Mouse (Mus musculus) ES-Bruce4 (cell line): Measurements from ENCODE around the gene Kifc3. TPM values are rescaled to one million over a fixed set of nuclear protein-coding genes. Genes with fewer than 3 reads are reported as not detected.

Experiments
- H3K27ac ChIP-seq: 2 replicates; pipeline ENCODE4 v1.5.1; 2012; ENCODE audit warnings: low read length, inconsistent platforms; ENCODE audit not compliant: insufficient read depth
- H3K27me3 ChIP-seq: 2 replicates; pipeline ENCODE4 v1.6.1; 2012; ENCODE audit warnings: mild to moderate bottlenecking, low read length, inconsistent platforms; ENCODE audit not compliant: control insufficient read depth, poor library complexity, insufficient read depth, severe bottlenecking
- H3K36me3 ChIP-seq: 2 replicates; pipeline ENCODE4 v1.6.1; 2012; ENCODE audit warnings: inconsistent platforms, mild to moderate bottlenecking, low read length, moderate library complexity; ENCODE audit not compliant: control insufficient read depth, poor library complexity, insufficient read depth, severe bottlenecking
- H3K4me1 ChIP-seq: one replicate; pipeline ENCODE4 v1.8.1; 2011; ENCODE audit warnings: low read length; ENCODE audit not compliant: control insufficient read depth, insufficient read depth
- H3K4me3 ChIP-seq: 2 replicates; pipeline ENCODE4 v1.5.1; 2011; ENCODE audit warnings: low read depth, mild to moderate bottlenecking, low read length
- H3K9ac ChIP-seq: 2 replicates; pipeline ENCODE4 v1.6.1; 2012; ENCODE audit warnings: low read depth, mild to moderate bottlenecking, inconsistent platforms; ENCODE audit not compliant: poor library complexity, severe bottlenecking
- H3K9me3 ChIP-seq: replicated peaks from 2 replicates; pipeline ENCODE4 v1.6.1; 2012; ENCODE audit warnings: mild to moderate bottlenecking, low read length, inconsistent platforms; ENCODE audit not compliant: control insufficient read depth, poor library complexity, insufficient read depth, severe bottlenecking
- CTCF ChIP-seq: IDR thresholded peaks from one replicate; pipeline ENCODE4 v1.8.1; 2011; ENCODE audit warnings: low read depth, low read length
- EP300 ChIP-seq: IDR thresholded peaks from 2 replicates; pipeline ENCODE4 v1.6.1; 2011; ENCODE audit warnings: low read depth, low read length; ENCODE audit not compliant: insufficient read depth
- POLR2A ChIP-seq: IDR thresholded peaks from one replicate; pipeline ENCODE4 v1.8.1; 2011; ENCODE audit warnings: low read length; ENCODE audit not compliant: insufficient read depth
- polyA plus RNA-seq: library from polyadenylated mRNA; stranded (reverse); fragments of >200 nt; gene quantifications from 2 replicates; pipeline ENCODE4 v1.2.4, GENCODE M21; 2011; ENCODE audit warnings: low read depth; ENCODE audit not compliant: missing spikeins, insufficient read depth, insufficient read length

The Kifc3 gene
- polyA plus RNA-seq, 1 experiment: 19.0 TPM

GRCm38 (mm10) chr8:95081650-95082049, 121.0 kb downstream of the Kifc3 start:
- no peaks in the 10 kb centered on the region for H3K9me3 ChIP-seq
- no peaks in the 10 kb centered on the region for H3K36me3 ChIP-seq
- TF ChIP-seq EP300: no peak
- TF ChIP-seq POLR2A: no peak
- TF ChIP-seq CTCF: no peak
- H3K4me1 ChIP-seq: no peaks in the 10 kb centered on the region
- H3K4me3 ChIP-seq: peak overlapping the region; percentile 97
- H3K9ac ChIP-seq: peak overlapping the region; percentile 76
- no peaks in the 10 kb centered on the region for H3K27me3 ChIP-seq
- H3K27ac ChIP-seq: no peak overlapping the region

- no peaks in the 10 kb centered on the region for H3K4me1 ChIP-seq
- peak within 1 kb of the TSS; percentile 97 for H3K4me3 ChIP-seq
- H3K27me3 ChIP-seq: no peaks in the 10 kb centered on the region
- no peak within 1 kb of the TSS for H3K27ac ChIP-seq
- H3K9me3 ChIP-seq: no peaks in the 10 kb centered on the region
- H3K36me3 ChIP-seq: no peaks in the 10 kb centered on the region
- peak within 1 kb of the TSS; percentile 86 for H3K9ac ChIP-seq
- TF ChIP-seq POLR2A (no peak), EP300 (no peak), CTCF (no peak)
These were observed 122.0 kb downstream of the Kifc3 start, which contains the start of gene Katnb1 for GRCm38 (mm10) chr8:95080381-95081341. Gene Katnb1, plus strand, starts transcription at chr8:95081186.

- no peak overlapping the region for H3K27ac ChIP-seq
- no peaks in the 10 kb centered on the region for H3K36me3 ChIP-seq
- H3K4me1 ChIP-seq: no peaks in the 10 kb centered on the region
- no peak overlapping the region for H3K9ac ChIP-seq
- H3K27me3 ChIP-seq: no peaks in the 10 kb centered on the region
- no peak overlapping the region for H3K4me3 ChIP-seq
- TF ChIP-seq POLR2A (no peak), EP300 (no peak), CTCF (no peak)
- H3K9me3 ChIP-seq: no peaks in the 10 kb centered on the region
These were observed 123.3 kb downstream of the Kifc3 start for GRCm38 (mm10) chr8:95079305-95079704.

- Histone ChIP-seq H3K36me3 (no peaks in the 10 kb centered on the region), H3K4me1 (no peaks in the 10 kb centered on the region), H3K27ac (no peak overlapping the region), H3K9ac (no peak overlapping the region), H3K9me3 (no peaks in the 10 kb centered on the region), H3K27me3 (no peaks in the 10 kb centered on the region), H3K4me3 (no peak overlapping the region)
- no peak for TF ChIP-seq CTCF
- no peak for TF ChIP-seq EP300
- TF ChIP-seq POLR2A: no peak
These were observed 124.6 kb downstream of the Kifc3 start for GRCm38 (mm10) chr8:95078055-95078454.

GRCm38 (mm10) chr8:95076151-95076550, 126.5 kb downstream of the Kifc3 start:
- H3K36me3 ChIP-seq: no peaks in the 10 kb centered on the region
- no peaks in the 10 kb centered on the region for H3K4me1 ChIP-seq
- no peaks in the 10 kb centered on the region for H3K9me3 ChIP-seq
- TF ChIP-seq EP300: no peak
- no peak for TF ChIP-seq POLR2A
- TF ChIP-seq CTCF: no peak
- H3K4me3 ChIP-seq: no peak overlapping the region
- no peak overlapping the region for H3K9ac ChIP-seq
- no peak overlapping the region for H3K27ac ChIP-seq
- H3K27me3 ChIP-seq: no peaks in the 10 kb centered on the region

GRCm38 (mm10) chr8:95075504-95075903, 127.1 kb downstream of the Kifc3 start:
- TF ChIP-seq CTCF: no peak
- no peak for TF ChIP-seq POLR2A
- TF ChIP-seq EP300: no peak
- no peaks in the 10 kb centered on the region for H3K4me1 ChIP-seq
- no peak overlapping the region for H3K27ac ChIP-seq
- H3K4me3 ChIP-seq: no peak overlapping the region
- H3K27me3 ChIP-seq: no peaks in the 10 kb centered on the region
- no peak overlapping the region for H3K9ac ChIP-seq
- H3K36me3 ChIP-seq: no peaks in the 10 kb centered on the region
- H3K9me3 ChIP-seq: no peaks in the 10 kb centered on the region
